Mouse (Mus musculus) left cerebral cortex, postnatal 4 days (tissue): ENCODE data around the gene Ly86. TPM values are rescaled to one million over a fixed set of nuclear protein-coding genes. Genes with fewer than 3 reads are reported as not detected.

Experiments
- DNase-seq: peaks from one replicate; pipeline ENCODE4 v3.0.0-alpha.2; 2022
- intact Hi-C: fragments of 180-260 bp; cut with DNase I; formaldehyde crosslinking; loops from one replicate; pipeline ENCODE4 v1.15.1; 2025
- total RNA-seq, 2 experiments: library from RNA; stranded (reverse); gene quantifications; 2 replicates each; pipeline ENCODE4 v1.2.3; 2021

Ly86 gene
- total RNA-seq, 2 experiments from 2014 or later = 3.3 to 3.4 TPM

GRCm38 (mm10) chr13:37454356-37454755, 109.3 kb downstream of the Ly86 start:
- no peak for DNase-seq
- intact Hi-C loops = loop anchor here (10.0 kb wide), 1 partner anchor 510 kb away; no protein-coding TSS in a partner anchor

DNA sequence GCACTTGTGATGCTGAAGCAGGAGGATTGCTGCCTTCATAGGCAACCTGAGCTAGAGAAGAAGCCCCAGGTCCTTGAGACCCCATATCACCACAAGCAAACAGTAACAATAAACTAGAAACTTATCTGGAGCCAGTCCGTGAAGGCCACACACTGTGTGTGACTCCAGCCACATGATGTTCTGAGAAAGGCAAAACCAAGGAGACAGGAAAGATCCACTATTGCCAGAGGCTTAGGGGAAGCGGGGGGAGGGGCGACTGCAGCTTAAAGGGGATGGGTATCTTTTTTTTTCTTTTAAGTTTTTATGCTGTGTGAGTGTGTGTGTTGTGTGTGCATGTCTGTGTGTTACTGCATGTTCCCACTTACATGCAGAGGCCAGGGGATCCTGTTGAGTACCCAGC, 110.6 kb downstream of the Ly86 start:
- no peak for DNase-seq
- intact Hi-C loops = loop anchor here (10.0 kb wide), 1 partner anchor 509 kb away; no protein-coding TSS in a partner anchor

GRCm38 (mm10) chr13:37457007-37457827, 112.2 kb downstream of the Ly86 start:
- DNase-seq = peak; percentile 77
- intact Hi-C loops = loop anchor here (10.0 kb wide), 1 partner anchor 508 kb away; no protein-coding TSS in a partner anchor

DNA sequence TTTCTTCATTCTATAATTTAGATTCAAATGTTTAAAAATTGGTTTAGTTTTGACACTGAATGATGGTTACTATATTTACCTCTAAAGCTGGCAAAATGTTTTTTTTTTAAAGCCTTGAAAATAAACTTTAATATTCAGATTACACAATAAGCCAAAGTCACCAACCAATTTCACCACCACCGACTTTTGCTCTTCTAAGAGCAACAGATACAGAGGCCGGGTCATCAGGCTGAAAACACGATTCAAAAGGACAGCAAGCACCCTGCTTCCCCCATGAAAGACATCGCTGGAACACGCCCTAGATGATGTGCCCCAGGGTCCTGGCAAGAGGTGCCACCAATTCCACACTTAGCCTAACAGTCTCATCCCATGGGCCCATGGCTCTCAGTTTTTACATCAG, 113.5 kb downstream of the Ly86 start:
- DNase-seq = no peak
- intact Hi-C loops = loop anchor here (10.0 kb wide), 1 partner anchor 506 kb away; no protein-coding TSS in a partner anchor

GRCm38 (mm10) chr13:37459022-37459421, 114.0 kb downstream of the Ly86 start:
- intact Hi-C loops = loop anchor here (10.0 kb wide), 1 partner anchor 506 kb away; no protein-coding TSS in a partner anchor

GRCm38 (mm10) chr13:37459957-37460930, 115.2 kb downstream of the Ly86 start:
- intact Hi-C loops = loop anchor here (10.0 kb wide), 1 partner anchor 505 kb away; no protein-coding TSS in a partner anchor
- DNase-seq = peak; percentile 67

More at GRCm38 (mm10) chr13:37459022-37459421, 114.0 kb downstream of the Ly86 start:
- no peak for DNase-seq

- intact Hi-C loops = no loop called here
- DNase-seq = no peak
These were observed 117.2 kb downstream of the Ly86 start for GRCm38 (mm10) chr13:37462049-37462702.

DNA sequence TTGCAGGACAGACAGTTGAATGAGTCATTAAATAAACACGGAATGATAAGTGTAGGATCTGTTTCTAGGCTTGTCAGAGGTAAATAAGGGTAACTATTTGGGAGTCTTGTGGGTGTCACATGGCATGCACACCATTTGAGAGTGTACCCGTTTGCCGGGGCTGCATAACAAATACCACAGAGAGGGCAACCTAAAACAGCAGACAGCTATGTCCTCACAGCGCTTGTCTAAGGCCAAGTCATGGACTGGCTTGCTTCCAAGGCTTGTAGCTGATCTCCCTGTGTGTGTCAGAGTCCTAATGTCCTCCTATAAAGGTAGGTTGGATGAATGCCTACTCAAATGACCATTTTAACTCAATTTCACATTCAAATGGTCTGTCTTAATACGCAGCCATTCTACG, 120.7 kb downstream of the Ly86 start:
- intact Hi-C loops = no loop called here
- no peak for DNase-seq

- DNase-seq = peak; percentile 82
- intact Hi-C loops = no loop called here
These were observed 122.8 kb downstream of the Ly86 start for GRCm38 (mm10) chr13:37467795-37468194.
